Mouse (Mus musculus) right cerebral cortex, adult 18-20 months (tissue): ENCODE measurements around the gene Mef2a.

Experiments
- DNase-seq: peaks from one replicate; pipeline ENCODE4 v3.0.0; 2022; ENCODE audit warnings: mixed read lengths

The Mef2a gene

DNA sequence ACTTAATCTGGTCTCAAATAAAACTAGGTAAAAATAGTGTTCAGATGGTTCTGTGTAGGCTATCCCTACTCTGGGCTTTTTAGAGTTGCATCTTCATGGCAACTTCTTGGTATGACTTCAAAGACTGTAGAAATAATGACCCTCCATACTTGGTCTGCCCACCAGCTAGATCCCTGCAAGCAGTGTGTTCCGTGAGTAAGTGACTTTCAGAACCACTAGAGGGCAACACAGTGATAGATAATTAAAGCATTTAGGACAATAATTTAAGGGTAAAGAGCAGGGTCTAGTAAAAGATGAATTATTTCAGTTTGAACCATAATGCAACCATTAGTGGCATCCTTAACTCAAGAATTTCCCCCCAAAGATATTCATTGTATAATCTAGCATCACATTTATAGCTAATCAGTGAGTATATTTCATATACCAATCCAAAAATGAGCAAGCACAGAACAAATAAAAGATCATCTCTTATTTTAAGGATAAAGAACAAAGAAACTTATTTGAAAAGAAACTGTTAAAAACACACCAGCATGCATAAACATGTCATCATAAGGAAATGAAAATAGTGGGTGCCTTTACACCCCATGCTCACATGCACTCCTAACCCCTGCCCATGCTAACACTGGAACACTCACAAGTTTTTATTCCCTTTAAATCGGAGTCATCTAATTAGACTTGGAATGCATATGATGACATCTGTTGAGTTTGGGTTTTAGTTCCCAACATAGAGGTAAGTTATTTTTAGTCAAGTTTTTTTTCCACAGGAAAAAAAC is 129.4 kb downstream of the Mef2a start:
- DNase-seq = no peak

- DNase-seq = no peak
Measured at GRCm38 (mm10) chr7:67241969-67242368, 130.7 kb downstream of the Mef2a start.

DNA sequence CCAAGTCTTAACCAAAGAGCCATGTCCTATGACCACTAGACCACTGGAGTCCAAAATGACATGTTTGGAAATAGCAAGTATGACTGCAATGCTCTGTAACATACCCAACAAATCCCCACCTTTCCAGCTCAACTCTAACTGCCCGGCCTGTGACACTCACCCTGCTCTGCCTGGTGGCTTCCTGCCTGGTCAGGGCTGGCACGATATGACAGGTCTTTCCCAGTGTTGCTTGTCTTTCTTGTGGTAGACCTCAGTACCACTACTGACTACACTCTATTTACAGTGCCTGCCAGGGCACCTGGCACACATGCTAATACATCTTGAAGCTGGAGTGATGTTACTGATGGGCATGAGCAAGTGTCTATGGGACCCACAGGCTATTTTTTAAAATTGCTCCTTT is 134.9 kb downstream of the Mef2a start:
- no peak for DNase-seq

GRCm38 (mm10) chr7:67236351-67236750 is 136.3 kb downstream of the Mef2a start:
- DNase-seq = no peak

GRCm38 (mm10) chr7:67234797-67235196 is 137.9 kb downstream of the Mef2a start:
- DNase-seq = no peak

GRCm38 (mm10) chr7:67232504-67232903 is 140.2 kb downstream of the Mef2a start:
- no peak for DNase-seq

DNA sequence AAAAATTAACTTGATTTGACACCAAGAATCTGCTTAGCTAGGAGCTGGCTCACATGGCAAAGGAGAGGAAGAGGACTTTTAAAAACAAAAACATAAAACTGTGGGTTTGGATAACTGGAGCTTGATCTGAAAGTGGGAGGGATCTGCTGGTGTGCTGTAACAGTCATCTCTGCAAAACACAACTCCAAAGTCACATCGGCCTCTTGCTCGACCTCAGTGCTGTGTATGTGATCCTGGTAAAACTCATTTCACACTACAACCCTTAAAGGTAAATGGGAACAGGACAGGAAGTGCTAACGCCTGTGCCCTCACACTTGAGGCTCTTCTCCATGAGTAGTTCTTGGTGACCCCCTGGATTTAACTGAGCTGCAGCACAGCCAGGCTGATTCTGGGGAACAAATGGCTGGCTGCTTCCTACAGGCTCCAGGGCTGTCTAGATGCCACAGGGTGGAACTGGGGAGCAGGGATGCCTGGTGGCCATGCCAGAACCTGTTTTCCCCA is 142.0 kb downstream of the Mef2a start:
- no peak for DNase-seq

GRCm38 (mm10) chr7:67230221-67230620 is 142.4 kb downstream of the Mef2a start:
- no peak for DNase-seq

GRCm38 (mm10) chr7:67229701-67230100 is 143.0 kb downstream of the Mef2a start:
- no peak for DNase-seq

DNA sequence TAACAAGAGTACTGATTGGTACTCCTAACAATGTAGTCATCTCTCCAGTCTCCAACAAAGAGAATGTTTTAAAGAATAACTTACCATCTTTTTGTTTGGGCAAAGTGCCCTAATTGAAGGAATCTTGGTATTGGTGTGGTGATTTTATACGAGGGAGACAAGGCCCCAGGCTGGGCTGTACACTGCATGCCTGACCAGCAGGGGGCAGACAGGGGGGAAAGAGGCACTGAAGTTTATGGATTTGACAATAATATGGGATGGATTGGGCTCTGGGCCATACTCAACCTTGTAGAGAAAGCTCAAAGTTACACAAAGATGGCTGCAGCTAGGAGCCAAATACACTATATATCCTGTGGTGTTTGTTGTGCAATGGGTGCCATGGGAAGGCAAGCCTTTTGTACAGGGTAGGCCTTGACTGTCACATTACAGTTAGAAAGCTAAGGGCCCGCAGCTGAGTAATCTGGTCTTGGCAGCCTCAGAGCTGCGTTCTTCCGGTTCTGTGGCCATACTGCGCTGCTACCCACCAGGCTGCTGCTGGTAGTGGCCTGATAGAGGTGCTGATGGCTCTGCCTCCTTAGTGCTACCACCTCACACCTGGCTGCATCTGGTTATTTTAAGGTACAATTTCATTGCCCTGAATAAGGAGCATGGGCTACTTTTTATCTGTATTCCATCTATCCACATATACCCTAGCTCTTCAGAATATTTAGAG is 143.6 kb downstream of the Mef2a start:
- DNase-seq = no peak

GRCm38 (mm10) chr7:67228390-67228789 is 144.3 kb downstream of the Mef2a start:
- DNase-seq = no peak

- no peak for DNase-seq
Measured at GRCm38 (mm10) chr7:67227538-67227937, 145.1 kb downstream of the Mef2a start.

DNA sequence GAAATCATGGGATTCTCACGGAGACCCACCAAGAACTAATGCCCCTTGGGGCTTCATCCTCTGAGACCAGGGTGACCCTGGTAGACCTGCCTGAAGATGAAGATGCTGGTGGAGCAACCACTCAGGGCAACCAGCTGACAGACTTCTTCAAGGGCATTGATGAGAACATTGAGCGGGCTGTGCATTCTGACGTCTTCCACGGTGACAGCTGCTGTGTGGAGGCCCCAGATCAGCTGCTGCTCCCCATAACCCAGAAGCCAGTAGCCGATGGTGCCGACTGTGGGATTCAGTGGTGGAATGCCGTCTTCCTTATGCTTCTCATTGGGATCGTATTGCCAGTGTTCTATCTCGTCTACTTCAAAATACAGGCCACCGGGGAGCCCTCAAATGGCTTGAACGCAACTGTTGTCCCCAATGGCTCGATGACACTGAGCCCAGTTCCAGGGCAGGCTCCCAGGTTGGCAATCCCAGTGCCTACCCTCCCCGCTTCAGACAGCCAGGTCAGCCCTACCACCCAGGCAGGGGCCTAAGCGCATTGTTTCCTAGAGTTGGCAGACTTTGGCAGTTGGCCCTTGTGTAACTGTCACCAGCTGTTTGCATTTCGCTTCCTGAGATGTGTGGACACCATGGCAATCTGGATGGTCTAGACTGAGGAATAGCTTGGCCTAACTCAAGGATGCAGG is 146.6 kb downstream of the Mef2a start:
- DNase-seq = no peak

DNA sequence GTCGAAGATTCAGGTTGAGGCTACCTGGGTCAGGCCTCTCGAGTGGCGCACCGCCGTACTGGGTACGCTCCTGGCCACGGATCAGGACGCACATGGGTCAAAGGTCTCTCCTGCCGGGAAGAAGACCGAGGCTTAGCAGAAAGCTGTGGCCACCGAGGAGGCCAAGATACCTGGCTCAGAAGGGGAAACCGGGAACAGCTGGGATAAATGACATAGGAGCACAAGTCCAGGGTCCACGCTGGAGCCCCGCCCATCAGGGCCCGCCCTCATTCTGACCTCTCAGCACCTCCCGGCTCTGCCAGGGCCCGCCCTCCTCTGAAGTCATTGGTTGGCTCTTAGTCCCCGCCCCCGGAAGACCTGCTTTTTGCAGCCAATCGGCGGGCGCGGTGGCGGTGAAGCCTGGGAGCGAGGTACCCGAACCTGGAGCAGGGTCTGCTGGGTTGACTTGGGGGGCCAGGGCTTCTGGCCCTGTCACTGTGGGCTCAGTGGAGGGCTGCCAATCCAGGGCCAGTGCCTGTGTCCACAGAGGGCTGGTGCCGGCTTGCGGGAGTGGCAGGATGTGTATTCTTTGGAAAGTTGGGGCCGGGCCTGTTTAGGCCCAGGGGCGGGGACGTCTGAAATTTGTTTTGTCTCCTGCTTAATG is 150.3 kb downstream of the Mef2a start, which contains the start of gene Lysmd4:
Gene Lysmd4 (plus strand): TSS at position 325 of the 643 bp plus-strand sequence.
- DNase-seq = peak; percentile 97

DNA sequence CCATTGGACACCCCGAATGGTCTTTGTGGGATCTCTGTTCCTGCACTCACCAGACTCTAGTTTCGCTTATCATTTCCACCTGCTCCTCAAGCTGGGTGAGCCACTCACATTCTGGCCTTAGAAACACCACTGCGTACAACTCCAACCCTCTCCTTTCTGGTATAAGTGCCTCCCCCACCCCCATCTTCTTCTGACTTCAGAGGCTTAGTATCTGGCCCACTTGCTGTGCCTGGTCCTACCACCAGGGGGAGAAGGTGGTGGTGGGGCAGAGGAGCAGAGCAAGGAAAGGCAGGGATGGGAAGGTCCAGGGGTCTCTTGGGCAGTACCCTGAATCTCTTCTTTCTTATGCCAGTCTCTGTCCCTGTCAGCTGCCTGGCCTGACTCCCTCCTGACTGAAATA is 155.6 kb downstream of the Mef2a start:
- no peak for DNase-seq

DNA sequence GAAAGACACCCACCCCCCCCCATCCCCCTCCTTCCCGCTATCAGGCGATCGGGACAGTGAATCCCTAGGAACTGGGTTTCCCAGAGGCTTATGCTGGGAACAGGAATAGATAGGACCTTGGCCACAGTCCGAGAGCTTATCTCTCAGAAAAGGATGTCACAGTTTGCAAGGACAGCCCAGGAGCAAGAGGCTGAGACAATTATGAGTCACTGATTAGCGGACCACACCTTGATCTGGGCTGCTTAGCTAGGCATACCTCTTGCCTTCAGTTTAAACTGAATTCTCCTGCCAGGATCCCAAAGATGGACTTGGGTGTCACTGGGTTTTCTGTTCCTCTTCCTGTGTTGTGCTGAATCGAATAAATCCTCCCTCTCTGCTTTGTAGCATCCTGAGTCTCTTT is 156.3 kb downstream of the Mef2a start:
- DNase-seq = no peak

DNA sequence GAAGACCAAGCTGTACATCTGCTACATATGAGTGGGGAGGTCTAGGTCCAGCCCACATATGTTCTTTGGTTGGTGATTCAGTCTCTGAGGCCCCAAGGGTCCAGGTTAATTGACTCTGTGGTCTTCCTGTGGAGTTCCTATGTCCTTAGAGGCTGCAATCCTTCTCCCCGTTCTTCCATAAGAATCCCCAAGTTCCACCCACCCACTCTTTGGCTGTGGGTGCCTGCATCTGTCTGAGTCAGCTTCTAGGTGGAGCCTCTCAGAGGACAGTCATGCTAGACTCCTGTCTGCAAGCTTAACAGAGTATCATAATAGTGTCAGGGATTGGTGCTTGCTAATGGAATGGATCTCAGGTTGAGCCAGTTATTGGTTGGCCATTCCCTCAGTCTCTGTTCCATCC is 159.1 kb downstream of the Mef2a start:
- DNase-seq = peak; percentile 72

- DNase-seq = no peak
Measured at GRCm38 (mm10) chr7:67211971-67212370, 160.7 kb downstream of the Mef2a start.

DNA sequence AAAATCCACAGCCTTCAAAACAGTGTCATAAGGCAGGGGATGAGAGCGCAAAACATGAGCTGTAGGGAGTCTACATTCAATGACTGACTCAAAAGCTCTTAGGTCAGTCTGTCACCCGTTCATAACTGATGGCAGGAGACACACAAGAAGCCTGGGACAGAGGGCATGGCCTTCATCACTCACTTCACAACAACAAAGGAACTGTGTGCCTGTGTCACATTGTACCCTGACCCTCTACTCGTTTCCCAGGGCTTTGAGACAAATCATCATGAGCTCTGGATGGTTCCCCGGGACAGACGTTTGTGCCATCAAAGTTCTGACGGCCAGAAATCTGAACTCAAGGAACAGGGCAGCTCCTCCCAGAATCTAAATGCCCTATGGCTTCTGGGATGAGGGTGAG is 161.3 kb downstream of the Mef2a start:
- DNase-seq = no peak

DNA sequence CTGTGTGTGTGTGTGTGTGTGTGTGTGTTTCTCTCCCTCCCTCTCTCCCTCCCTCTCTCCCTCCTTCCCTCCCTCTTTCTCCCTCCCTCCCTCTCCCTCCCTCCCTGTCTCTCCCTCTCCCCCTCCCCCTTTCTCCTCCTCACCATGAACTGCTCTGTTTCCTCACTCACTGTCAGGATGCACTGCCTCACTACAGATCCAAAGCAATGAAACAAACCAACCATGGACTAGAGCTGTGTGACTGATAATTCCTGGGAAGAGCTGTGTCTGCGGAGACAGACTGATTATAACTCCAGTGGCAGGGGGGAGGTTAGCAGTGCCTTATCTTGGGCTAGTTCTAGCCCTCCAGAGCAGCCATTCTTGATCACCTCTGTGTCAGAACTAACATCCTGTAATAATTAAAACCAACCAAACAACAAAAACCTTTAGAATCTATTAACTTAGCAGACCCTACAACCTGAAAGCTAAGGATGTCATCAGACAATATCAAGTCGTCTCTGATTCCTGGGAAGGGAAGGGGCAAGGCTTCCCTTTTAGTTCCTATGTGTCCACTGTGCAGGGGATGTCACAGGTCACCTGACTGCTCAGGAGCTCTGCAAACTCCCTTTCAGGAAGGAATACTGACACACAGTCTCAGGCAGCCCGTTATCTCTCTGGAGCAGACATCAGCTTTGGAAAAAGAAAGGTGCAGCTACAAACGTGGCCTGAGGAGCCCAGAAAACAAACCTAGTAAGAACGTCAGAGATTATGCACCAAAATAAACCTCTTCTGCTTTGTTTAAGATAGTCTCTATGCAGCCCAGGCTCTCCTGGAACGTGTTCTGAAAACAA is 162.4 kb downstream of the Mef2a start:
- no peak for DNase-seq

DNA sequence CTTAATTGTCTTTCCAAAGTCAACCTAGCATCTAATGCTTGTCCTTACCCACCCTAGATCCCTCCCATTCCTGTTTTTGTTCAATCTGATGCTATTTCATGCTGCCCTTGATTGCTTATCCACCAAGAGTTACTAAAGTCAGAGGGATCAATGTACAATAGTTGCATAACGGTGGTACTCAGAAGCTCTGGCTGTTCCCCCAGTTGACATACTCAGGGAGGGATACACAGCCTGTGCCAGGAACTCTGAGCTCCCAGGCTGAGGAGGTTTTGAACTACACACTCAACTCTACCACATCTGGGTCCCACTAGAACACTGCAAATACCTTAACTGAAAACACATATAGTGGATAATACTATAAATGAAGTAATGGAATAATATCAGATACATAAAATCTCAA is 164.3 kb downstream of the Mef2a start:
- no peak for DNase-seq

DNA sequence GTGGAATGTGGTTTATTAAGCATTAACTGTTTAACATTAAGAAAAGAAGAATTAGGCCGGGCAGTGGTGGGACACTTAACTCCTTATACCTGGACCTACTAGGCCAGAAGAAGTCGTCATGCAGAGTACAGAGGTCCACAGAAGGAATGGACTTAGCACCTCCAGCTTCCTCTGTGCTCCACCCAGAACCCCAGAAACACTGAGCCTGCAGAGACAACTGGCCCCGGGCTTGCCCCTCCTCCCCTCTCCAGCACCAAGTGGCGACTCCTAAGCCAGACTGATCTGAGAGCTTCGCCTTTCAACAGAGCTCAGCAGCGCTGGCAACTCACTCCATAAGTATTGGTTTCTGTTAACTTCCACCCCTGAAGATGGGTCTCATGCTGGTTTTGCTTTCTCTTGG is 165.0 kb downstream of the Mef2a start:
- DNase-seq = no peak
